Mouse (Mus musculus) spleen, postnatal 14 days (tissue): Measurements from ENCODE around the gene 0610037L13Rik.

Source experiments
- DNase-seq, 2 experiments: peaks; one replicate each; pipeline ENCODE4 v3.0.0; 2021 to 2022; ENCODE audit warnings: low spot score in 2 of 2

0610037L13Rik gene

DNA sequence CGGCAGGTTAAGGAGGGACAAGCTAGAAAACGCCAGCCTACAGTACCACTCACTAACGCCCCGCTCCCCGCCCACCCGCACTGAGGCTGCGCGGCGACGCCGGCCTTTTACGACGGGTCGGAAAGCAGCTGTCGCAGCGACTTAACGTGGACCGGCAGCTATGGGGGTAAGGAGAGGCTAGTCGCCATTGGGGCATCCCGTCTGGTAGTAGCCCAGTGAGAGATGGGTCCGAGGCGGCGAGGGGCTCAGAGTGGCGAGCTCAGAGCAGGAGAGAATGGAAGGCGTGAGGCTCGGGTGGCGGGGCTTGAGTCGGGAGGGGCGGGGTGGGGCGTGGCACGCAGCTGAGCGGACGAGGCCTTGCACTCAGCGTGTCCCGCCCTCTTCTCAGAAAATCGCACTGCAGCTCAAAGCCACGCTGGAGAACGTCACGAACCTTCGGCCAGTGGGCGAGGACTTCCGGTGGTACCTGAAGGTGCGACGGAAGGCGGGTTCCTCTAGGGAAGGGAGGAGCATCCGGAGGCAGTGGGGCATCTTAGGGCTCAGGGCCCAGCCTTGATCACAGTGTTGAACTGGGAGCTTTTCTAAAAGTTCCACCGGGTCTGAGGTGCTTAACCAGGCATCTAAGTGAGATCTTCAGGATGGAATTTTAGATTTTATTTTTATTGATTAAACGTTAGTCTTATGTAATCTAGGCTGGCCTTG is at the start of gene 0610037L13Rik:
Gene 0610037L13Rik (plus strand): TSS at position 83 of the 702 bp plus-strand sequence.
- DNase-seq, result peak; percentile 76 to 84

DNA sequence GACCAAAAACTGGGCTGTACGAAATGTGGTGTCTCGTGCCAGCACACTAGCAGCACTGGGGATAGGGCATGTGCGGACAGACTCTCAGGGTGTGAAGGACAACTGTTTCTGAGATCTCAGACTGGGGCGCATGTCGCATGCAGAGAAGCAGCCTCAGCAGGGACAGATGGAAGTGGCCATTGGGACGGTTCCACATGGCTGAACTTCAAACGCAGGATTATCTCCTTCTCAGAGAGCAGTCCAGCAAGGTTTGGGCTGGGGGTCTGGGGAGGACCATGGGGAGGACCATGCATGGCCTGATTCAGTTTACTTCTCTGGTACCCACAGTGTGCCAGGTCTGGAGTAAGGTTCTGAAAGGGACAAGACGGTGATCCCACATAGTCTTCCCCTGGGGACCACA is 45.9 kb upstream of the 0610037L13Rik start:
- no peak for DNase-seq

DNA sequence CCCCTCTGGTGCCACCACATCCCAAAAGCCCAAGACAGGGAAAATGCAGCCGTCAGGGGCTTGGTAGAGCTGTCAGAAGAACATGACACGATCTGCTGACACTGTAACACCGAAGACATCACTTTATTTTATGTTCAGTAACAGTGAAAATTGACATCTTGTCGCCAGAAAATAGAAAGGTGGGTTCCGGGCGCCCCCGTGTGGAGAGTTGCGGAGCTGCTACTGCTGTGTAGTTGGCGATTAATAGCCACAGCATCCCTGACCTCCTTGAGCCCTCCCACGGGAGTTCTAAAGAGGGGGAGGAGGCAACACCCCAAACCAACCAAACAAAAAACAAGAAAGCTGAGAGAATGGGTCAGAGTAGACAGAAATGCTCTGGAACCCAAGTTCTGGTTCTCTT is 44.6 kb upstream of the 0610037L13Rik start:
- DNase-seq, result peak; percentile 43 to 70

DNA sequence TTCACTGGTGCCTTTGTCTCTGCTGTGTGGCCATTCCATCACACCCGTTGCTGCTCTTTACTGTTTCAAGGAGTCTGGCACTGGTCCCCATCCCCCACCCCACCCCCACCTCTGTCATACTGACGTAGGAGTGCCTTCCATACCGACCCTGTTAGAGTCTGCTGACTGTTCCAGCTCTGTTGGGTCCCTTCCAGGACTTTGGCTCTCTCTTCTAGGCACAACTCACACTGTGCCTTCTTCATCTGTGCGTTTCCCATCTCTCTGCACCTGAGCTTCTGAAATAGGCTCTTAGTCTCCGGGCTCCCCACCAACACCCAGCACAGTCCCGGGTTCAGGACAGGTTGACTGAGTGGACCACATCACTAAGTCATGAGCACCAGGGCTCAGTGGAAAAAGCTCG is 42.8 kb upstream of the 0610037L13Rik start:
- DNase-seq, result no peak

DNA sequence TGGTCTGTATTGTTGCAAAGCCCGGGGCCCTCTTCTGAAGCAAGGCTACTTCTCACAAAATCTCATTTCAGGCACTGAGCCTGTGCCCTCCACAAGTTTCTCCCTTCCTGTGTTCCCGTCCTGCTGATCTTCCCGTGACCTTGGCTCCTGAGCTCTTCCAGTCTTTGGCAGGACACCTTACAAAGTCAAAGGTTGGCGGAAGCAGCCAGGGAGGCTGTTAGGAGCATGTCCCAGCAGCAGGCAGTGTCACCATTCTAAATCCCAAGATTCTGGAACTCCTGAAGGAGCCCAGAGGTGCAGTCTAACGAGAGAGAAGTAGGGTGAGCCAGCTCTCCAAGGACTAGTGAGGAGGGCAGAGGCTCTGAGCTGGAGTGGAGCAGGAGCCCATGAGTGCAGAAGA is 41.1 kb upstream of the 0610037L13Rik start:
- no peak for DNase-seq

DNA sequence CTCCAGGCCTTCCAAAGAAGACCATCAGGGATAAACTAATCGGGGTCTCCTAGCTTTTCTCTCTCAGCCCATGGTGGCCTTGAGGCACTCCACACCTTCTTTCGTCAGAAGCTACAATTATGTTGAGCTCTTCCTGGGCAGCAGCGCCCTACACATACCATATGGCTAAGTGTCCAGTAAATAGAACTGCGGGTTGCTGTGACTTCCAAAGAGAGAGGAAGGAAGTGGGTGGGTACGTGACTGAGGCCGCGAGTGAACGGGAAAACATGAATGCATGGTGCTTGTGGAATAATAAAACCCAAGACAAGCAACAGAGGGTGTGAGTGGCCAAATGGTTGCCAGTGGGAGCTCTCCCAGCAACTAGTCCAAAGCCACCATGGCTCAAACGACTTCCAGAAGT is 40.0 kb upstream of the 0610037L13Rik start:
- no peak for DNase-seq

DNA sequence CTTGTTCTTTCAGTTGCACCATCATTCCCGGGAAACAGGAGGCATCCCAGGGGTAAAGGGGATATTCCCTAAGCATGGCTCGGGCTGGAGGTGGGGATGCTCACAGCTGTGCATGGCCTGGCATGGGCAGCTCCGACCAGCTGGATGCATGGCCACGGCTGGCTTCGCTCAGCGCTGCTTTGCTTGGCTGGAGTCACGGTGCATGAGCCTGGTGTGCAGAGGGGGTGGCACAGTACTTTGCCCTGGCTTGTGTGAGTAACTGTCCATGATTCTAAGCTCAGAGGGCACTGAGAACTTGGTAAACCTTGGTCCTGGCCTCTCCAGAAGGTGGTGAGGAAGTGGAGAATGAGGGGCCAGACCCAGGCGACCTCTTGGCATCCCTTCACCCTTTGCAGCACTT is 39.5 kb upstream of the 0610037L13Rik start:
- DNase-seq, result no peak

DNA sequence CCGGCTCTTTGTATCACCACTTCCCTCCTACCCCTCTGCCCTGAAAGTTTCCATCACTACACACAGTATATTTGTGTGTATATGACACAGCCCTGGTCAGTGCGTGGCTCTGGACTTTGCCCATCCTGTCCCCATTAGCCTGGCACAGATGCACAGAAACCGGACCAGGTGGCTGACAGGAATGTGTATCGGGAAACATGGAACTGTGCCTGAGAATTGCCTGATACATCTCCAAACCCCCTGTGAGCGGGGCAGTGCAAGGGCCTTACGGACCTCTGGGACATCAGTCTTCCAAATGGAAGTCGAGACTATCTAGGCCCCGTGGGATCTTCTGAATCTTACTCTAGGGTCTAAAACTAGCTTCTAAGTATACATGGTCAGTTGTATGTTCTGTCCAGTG is 36.3 kb upstream of the 0610037L13Rik start:
- DNase-seq, result no peak

DNA sequence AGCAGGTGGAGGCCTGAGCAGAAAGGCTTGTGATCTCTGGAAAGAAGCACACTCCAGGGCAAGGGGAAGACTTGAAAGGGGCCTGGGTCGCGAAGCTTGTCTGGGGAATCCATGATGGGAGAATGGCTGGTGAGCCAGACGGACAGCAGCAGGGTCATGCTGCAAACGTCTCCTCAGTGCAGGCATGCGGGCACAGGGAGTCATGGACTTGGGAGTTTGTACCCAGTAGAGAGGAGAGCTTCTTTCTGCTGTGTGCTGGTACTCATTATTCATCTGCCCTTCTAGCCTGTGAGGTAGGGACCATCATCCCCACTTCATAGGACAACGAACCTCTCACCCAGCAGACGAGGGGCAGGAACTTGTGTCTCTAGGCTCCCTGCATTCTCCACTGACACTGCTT is 35.8 kb upstream of the 0610037L13Rik start:
- no peak for DNase-seq

DNA sequence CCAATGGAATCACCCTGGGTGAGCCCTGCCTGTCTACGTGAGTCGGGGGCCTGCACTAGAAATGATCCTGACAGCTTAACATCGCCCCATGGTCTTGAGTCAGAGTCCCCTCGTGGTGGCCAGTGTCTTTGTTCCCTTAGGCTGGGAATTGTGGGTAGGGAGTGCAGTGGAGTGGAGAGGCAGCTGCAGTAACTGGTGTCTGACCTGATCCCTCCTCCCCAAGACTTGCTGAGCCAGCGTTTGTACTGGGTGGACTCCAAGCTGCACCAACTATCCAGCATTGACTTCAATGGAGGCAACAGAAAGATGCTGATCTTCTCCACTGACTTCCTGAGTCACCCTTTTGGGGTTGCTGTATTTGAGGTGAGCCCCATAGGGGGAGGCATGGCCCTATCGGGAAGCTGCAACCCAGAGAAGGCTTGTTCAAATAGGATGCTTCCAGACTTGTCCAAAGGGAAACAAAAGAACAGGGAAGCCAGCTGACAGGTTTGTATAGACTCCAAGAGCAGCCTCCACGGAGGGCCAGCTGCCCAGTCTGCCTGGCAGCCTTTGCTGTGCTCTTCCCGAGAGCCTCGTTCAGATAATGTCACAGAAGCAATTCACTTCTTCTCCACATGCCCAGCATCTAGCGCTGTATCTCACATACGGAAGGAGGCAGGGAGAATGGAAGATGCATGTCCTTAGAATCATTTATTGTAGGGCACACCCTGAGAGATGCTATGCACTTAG is 32.5 kb upstream of the 0610037L13Rik start:
- DNase-seq, result no peak

DNA sequence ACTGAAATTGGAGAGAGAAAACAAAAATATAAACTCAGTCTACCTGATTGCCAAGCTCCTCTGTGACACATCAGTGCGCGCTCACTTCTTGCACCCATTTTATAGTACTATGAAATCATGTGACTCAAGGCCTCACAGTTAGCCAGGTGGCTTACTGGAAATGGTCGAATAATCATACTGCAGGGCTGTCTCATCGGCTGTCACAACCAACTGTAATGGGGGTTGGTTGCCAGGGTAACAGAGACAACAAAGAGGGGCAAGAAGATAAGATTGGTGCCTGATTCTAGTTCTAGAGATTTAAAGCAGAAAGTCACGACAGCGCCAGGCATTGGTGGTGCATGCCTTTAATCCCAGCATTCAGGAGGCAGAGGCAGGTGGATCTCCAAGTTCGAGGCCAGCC is 30.6 kb upstream of the 0610037L13Rik start:
- no peak for DNase-seq

DNA sequence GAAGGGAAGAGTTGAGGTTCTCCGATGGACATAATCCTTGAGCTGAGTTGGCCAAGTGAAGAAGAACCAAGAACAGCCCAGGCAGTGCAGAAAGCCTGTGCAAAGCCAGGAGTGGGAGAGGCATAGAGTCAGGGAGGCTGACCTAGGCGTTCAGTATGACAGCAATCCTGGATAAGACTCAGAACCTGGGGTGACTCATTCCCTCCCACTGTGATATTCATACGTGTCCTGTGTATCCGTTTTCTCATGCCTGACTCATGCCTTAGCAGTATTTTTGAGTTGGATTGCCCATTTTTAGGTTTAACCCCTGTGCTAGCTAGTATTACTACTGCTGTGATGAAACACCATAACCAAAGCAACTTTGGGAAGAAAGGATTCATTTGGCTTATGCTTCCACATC is 24.7 kb upstream of the 0610037L13Rik start:
- no peak for DNase-seq

DNA sequence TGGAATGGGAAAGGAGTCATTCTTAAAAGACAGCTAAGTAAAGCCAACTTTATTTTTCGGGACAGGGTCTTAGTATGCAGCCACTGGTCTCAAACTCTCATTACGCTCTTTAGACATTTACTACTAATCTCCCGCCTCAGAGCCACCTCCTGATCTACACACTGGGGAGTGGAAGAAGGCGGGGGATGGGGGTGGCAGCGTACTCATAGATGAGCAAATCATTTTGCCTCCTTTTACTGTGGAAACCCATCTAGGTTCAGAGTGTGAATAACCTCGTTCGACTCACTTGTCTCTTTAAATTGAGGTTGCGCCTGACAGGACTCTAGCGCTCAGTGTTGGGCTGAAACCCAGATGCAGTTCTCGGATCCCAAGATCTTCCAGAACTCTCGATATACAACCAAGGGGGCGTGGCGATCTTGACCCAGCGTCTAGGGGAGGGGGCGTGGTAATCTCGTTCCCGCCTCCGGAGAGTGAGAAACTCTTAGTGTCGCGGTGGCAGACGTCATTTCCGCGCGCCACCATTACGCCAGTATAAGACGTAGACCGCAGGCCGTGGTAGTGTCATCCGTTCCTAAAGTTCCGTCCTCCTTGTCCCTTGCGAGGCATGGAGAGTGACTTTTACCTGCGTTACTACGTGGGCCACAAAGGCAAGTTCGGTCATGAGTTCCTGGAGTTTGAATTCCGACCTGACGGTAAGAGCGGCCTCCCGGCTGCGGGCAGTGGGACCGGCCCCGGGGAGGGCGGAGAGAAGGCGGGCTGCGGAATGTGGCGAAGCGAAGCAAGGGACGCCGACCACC is 10.2 kb upstream of the 0610037L13Rik start, which contains the start of gene Magoh:
Gene Magoh (plus strand): TSS at position 502 of the 797 bp plus-strand sequence.
- peak; percentile 89 to 95 for DNase-seq

DNA sequence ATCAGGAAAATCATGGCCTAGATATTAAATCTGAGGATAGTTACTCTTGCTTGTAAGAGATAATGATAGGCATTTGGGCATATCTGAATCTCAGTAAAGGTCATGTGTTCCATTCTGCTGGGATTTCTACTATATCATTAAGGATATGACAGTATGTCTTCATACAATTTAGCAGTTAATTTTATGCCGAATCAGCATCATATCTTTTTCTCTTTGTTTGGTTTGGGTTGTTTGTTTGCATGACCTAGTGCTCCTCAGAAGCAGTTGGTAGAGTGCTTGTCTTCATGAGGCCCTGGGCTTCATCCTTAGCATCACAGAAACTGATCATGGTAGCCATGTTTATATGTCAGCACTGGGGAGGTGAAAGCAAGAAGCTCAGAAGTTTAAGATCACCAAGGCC is 8.0 kb upstream of the 0610037L13Rik start:
- DNase-seq, result no peak

DNA sequence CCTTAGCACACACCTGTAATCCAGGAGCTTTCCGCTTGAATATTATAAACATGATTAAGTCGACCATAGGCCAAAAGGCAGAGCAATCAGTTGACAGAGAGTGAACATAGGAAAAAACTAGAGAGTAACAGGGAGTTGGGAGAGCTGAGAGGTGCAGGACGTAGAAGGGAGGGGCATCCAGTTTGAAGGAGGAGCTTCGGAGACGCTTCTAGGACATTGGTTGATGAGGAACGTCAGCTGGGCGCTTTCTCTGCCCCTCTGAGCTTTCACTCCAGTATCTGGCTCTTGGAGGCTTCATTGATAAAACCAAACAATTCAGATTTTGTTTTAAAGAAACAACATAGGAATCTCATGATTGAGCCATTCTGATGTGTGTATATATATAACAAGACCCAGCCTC is 3.2 kb upstream of the 0610037L13Rik start:
- no peak for DNase-seq

DNA sequence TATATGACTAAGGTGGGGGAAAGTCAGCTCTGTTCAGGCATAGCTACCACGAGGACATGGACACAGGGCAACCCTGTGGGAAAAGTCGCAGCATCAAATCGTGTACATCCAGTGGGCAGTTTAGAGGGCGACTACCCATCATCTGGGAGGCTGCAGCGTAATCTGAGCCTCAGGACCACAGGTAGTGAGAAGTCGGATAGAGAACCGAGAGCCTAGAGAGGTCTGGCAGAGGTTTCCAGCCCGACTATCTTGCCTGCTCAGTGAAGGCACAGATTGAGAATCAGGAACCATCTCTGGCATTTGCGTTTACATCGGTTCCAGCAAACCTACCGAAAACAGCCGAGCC is 255 bp upstream of the 0610037L13Rik start:
- no peak for DNase-seq

DNA sequence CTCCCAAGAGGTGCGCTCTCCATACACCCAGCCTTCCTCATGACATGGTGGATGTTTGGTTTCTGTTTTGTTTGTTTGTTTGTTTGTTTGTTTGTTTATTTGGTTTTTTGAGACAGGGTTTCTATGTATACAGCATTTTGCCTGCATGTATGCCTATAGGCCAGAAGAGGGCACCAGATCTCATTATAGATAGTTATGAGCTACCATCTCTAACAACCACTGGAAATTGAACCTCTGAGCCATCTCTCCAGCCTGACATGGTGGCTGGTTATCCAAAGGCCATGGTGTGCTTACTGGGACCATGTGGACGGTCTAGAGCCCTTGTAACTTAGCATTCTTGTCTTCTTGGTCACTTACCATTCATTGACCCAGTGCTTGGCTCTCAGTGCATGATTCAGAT is 3.0 kb downstream of the 0610037L13Rik start:
- no peak for DNase-seq

DNA sequence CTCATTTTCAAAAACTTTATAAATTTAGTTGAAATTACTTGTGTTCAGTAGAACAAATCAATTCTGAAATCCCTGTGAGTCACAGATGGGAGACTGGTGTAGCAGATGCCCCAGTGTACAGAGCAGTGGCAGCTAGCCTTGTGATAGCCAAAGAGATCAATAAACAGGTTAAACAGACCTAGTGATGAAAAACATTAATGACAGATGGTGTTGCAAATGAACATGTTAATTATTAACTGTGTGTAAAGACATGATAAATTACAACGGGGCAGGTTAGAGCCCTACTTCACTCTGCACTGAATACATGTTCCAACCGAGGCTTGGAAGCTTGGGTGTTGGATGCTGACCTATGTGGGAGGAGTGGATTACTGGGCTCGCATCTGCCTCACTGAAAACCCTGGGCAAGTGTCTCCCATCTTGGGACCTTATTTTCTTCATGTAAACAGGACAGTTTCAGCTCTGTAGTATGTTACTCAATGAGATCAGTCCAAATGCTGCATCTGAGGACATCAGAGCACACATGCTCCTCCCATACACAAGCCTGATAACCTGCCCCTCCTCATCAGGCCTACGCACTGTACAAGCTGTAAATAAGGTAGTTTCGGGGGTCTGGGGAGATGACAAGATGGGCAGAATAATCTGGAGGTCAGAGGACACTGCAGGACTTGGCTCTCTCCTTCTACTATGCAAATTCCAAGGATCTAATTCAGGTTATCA is 9.8 kb downstream of the 0610037L13Rik start:
- DNase-seq, result no peak

DNA sequence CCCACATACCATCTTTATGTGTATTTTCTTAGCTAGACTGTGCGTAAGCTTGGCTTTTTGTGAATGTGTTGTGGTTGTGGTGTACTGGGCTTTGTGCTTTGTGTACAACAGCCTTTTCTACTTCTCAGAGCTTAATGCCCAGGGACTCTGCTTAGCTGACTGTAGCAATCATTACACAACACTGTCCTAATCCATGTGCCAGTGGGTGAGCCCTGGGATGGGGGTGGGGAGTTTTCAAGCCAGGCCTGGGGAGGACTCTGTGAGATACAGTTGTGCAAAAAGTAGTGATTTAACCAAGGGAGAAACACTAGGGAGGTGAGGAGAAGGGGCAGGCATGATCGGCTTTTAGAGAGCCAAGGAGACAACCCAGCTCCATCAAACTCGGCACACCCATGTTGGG is 10.6 kb downstream of the 0610037L13Rik start:
- no peak for DNase-seq

DNA sequence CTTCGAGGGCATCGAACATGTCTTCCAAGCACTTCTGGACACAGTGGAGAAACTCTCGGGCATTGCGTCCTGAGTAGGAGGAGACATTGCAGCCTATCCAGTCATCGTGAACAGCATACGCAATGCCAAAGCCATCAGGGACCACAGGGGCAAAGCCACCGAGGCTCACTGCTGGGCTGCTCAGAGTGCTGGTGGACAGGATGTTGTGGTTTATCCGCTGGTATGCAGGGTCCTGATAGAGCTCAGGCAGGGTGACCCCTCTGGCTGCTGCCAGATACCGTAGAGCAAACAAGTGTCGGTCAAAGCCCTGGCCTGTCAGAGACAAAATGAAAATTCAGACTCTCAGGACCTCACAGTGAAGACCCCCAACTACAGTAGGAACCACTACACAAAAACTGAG is 14.6 kb downstream of the 0610037L13Rik start:
- DNase-seq, result no peak

DNA sequence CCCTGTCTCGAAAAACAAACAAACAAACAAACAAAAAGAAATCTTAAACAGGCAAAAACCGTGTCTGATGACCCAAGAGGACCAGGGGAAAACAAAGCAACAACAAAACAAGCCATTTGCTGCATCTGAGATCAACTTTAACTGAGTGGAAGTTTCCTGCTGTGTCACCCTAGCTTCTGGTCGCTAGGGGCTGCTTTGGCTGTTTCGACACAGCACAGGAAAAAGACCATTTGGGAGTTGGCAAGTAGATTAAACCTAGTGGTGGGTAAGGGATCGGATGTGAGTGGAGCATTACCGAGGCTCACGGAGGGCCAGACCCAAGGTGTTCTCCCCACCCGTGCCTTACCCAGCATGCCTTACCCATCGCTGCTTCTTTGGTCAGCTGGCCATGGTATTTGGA is 16.9 kb downstream of the 0610037L13Rik start:
- no peak for DNase-seq

DNA sequence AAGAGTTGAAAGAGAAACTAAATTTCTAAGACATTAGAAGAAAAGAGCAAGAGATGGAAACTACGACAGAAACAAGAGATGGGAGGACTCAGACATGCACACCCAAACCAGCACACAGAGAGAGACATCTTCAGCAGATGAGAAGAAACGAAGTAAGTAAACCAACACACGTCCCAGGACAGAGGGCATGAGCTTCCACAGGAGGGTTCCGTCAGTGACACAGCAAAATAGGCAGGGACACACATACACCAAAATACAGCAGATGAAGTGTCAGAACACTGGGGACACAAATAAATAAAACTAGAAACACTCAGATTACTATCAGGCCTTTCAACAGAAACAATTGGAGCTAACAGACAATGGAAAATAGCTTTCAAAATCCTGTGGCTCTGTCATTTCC is 20.4 kb downstream of the 0610037L13Rik start:
- no peak for DNase-seq
